ENCODE assay signal across 9 mouse cellular contexts in genomic region chr11:24363418-24364364, GRCm38 (mm10).
DNase-seq lines count a peak whose midpoint lies in the region; ATAC-seq lines count a peak whose summit lies in the region.
"Had no signal": no experiment of that assay in that cellular context is flagged by ENCODE, and none has a peak within 500 bp of the region (broad histone marks: within the 10 kb centered on the region; RNA-seq: fewer than 3 reads in every experiment).

No protein-coding gene starts in this region.

- 53% methylated on average over 9 of the region's 9 CpGs for WGBS in forebrain, embryonic 13.5 days

- H3K4me3 ChIP-seq in forebrain, embryonic 13.5 days: no peak overlapping the region

- no peaks in the 10 kb centered on the region for H3K36me3 ChIP-seq in forebrain, embryonic 13.5 days (ENCODE audit: poor library complexity, severe bottlenecking)

- ATAC-seq in forebrain, embryonic 13.5 days: peak; percentile 81
- ATAC-seq in erythroblast, adult 5-6 weeks (replicated peaks; ENCODE audit: low FRiP score, poor library complexity, severe bottlenecking): no peak

- no peaks in the 10 kb centered on the region for H3K9me3 ChIP-seq in forebrain, embryonic 13.5 days (replicated peaks)

- DNase-seq in heart, adult 9 months (ENCODE audit: low spot score in 2 of 2): peak; percentile 9 to 22
- DNase-seq in heart, adult 8-10 months (ENCODE audit: low spot score): no peak
- peak; percentile 76 for DNase-seq in brain, adult 2 months (ENCODE audit: low read depth, low spot score)
- peak; percentile 51 for DNase-seq in mesoderm, embryonic 11.5 days (ENCODE audit: low read depth, low spot score)
- no peak for DNase-seq in ovary, postnatal 10 days (ENCODE audit: low spot score)
- DNase-seq in adrenal gland, adult 8-10 months: no peak
- DNase-seq: thymus, adult 18-20 months had no signal

- H3K4me2 ChIP-seq in forebrain, embryonic 13.5 days: no peak overlapping the region

- H3K9ac ChIP-seq in forebrain, embryonic 13.5 days: no peak overlapping the region

- H3K4me1 ChIP-seq in forebrain, embryonic 13.5 days: peaks cover 27% of the 10 kb centered on the region

- 0 out of 2 replicates have a peak, but pooled peaks cover 6% of the 10 kb centered on the region for H3K27me3 ChIP-seq in forebrain, embryonic 13.5 days

- no peak overlapping the region for H3K27ac ChIP-seq in forebrain, embryonic 13.5 days

Comparison
In these comparisons a context has a peak if more than half of its experiments do, and no peak if none do; other contexts are left out.
1. DNase-seq: peak in heart, adult 9 months (2 of 2), brain, adult 2 months (single experiment) and mesoderm, embryonic 11.5 days (single experiment); none in heart, adult 8-10 months (single experiment), ovary, postnatal 10 days (single experiment) and adrenal gland, adult 8-10 months (single experiment).